8 mouse cellular contexts compared by ENCODE assay signal in genomic region chr3:144719088-144719900, GRCm38 (mm10). TPM values are rescaled to one million over a fixed set of nuclear protein-coding genes. Genes with fewer than 3 reads are reported as not detected.
DNase-seq lines count a peak whose midpoint lies in the region; ATAC-seq lines count a peak whose summit lies in the region.

No protein-coding gene starts in this region.

- H3K9ac ChIP-seq in intestine, embryonic 14.5 days (ENCODE audit: low read length): peak overlapping the region; percentile 84

- no peaks in the 10 kb centered on the region for H3K36me3 ChIP-seq in intestine, embryonic 14.5 days (ENCODE audit: control insufficient read depth, insufficient read depth, low read length)
- peaks cover 18% of the 10 kb centered on the region for H3K36me3 ChIP-seq in megakaryocyte, embryonic 14.5 days (replicated peaks; ENCODE audit: low read length)

- H3K4me2 ChIP-seq in intestine, embryonic 14.5 days (ENCODE audit: low read length): peak overlapping the region; percentile 75

- peak; percentile 7 for ATAC-seq in intestine, embryonic 14.5 days (replicated peaks; ENCODE audit: low FRiP score, low TSS enrichment, low read depth)

- intact Hi-C loops in left cerebral cortex, postnatal 10 days (cut with DNase I): loop anchor here (10.0 kb wide), 1 partner anchor 264 kb away; no protein-coding TSS in a partner anchor

- H3K27me3 ChIP-seq in intestine, embryonic 14.5 days (replicated peaks; ENCODE audit: control insufficient read depth, insufficient read depth, low read length): no peaks in the 10 kb centered on the region
- H3K27me3 ChIP-seq in megakaryocyte, embryonic 14.5 days (replicated peaks): no peaks in the 10 kb centered on the region

- DNase-seq in adipocyte (ENCODE audit: low spot score): peak; percentile 95
- DNase-seq in embryo, embryonic 10 days (ENCODE audit: low spot score): peak; percentile 66
- peak; percentile 70 for DNase-seq in gastrocnemius, postnatal 25 days
- peak; percentile 88 for DNase-seq in intestine, embryonic 14.5 days (ENCODE audit: low spot score)
- DNase-seq in left cerebral cortex, postnatal 10 days (ENCODE audit: extremely low spot score in 1 of 2, low spot score in 2 of 2): peak; percentile 40 to 83
- DNase-seq in right cerebral cortex, adult 18-20 months: peak; percentile 56
- DNase-seq in urinary bladder, postnatal 25 days (ENCODE audit: low spot score): peak; percentile 60

- peaks cover 37% of the 10 kb centered on the region for H3K4me1 ChIP-seq in intestine, embryonic 14.5 days (replicated peaks; ENCODE audit: control insufficient read depth, insufficient read depth, low read length)
- H3K4me1 ChIP-seq in megakaryocyte, embryonic 14.5 days: peaks cover 74% of the 10 kb centered on the region

- H3K4me3 ChIP-seq in intestine, embryonic 14.5 days (ENCODE audit: low read depth, low read length): peak overlapping the region; percentile 85
- peak overlapping the region; percentile 100 for H3K4me3 ChIP-seq in megakaryocyte, embryonic 14.5 days (replicated peaks)

- WGBS in intestine, embryonic 14.5 days: under 1% methylated on average over 41 of the region's 56 CpGs

- H3K9me3 ChIP-seq in intestine, embryonic 14.5 days (ENCODE audit: control insufficient read depth, low read length): no peaks in the 10 kb centered on the region
- H3K9me3 ChIP-seq in megakaryocyte, embryonic 14.5 days: no peaks in the 10 kb centered on the region

- H3K27ac ChIP-seq in intestine, embryonic 14.5 days (ENCODE audit: low read depth): peak overlapping the region; percentile 99

RNA-seq across cellular contexts. Expression of gene Sh3glb1, which starts 0.8 kb away (rescaled TPM):
- 100 to 1,000 TPM; 289 to 299 TPM for total RNA-seq in gastrocnemius, postnatal 25 days (2021)
- 93.4 and 95.3 TPM in 2 replicates for polyA plus RNA-seq in intestine, embryonic 14.5 days (2014; fragmentation: Nextera tagmentation; extraction: Ambion mirVana)
- 100 to 1,000 TPM; 107 to 113 TPM for total RNA-seq in left cerebral cortex, postnatal 10 days (2021)
- polyA plus RNA-seq in megakaryocyte, embryonic 14.5 days (2012; ENCODE audit: insufficient read depth, low replicate concordance): 36.0 and 37.9 TPM in 2 replicates

RNA-seq across cellular contexts. Expression of gene Clca3a1, which starts 41.5 kb away (rescaled TPM):
- under 1 TPM in 1 of 2 experiments, not detected in 1; 0.40 TPM for total RNA-seq in gastrocnemius, postnatal 25 days (2021)
- 4.9 and 5.9 TPM in 2 replicates for polyA plus RNA-seq in intestine, embryonic 14.5 days (2014; fragmentation: Nextera tagmentation; extraction: Ambion mirVana)
- total RNA-seq in left cerebral cortex, postnatal 10 days (2021): under 1 TPM; 0.67 to 0.88 TPM
- 0.16 TPM in 1 of 2 replicates, not detected in the other for polyA plus RNA-seq in megakaryocyte, embryonic 14.5 days (2012; ENCODE audit: insufficient read depth, low replicate concordance)

Comparison
In these comparisons a context has a peak if more than half of its experiments do, and no peak if none do; other contexts are left out.
1. Peak in every context shown above with its lines: DNase-seq, ATAC-seq, H3K4me3 ChIP-seq and H3K27ac ChIP-seq.